Comparison of ENCODE assay signal across 8 mouse cellular contexts in genomic region chr9:108003531-108003890, GRCm38 (mm10). TPM values are rescaled to one million over a fixed set of nuclear protein-coding genes. Genes with fewer than 3 reads are reported as not detected.
DNase-seq lines count a peak whose midpoint lies in the region; ATAC-seq and TF ChIP-seq lines count a peak whose summit lies in the region.

No protein-coding gene starts in this region.

- H3K9me3 ChIP-seq in forebrain, embryonic 16.5 days (ENCODE audit: control insufficient read depth, low read length): no peaks in the 10 kb centered on the region
- no peaks in the 10 kb centered on the region for H3K9me3 ChIP-seq in limb, embryonic 14.5 days (ENCODE audit: control insufficient read depth, low read length)

- H3K4me1 ChIP-seq in lung, adult 2 months (ENCODE audit: control insufficient read depth, insufficient read depth, low read length): peaks cover 12% of the 10 kb centered on the region
- H3K4me1 ChIP-seq in forebrain, embryonic 16.5 days (replicated peaks; ENCODE audit: control insufficient read depth, insufficient read depth, low read length): peaks cover 25% of the 10 kb centered on the region
- peaks cover 14% of the 10 kb centered on the region for H3K4me1 ChIP-seq in limb, embryonic 14.5 days (ENCODE audit: control insufficient read depth, insufficient read depth, low read length)
- H3K4me1 ChIP-seq in olfactory bulb, adult 2 months (ENCODE audit: control insufficient read depth, insufficient read depth, low read length): peaks cover 5% of the 10 kb centered on the region; the same call in 1 of the 2 replicates

- peak overlapping the region; percentile 98 for H3K9ac ChIP-seq in forebrain, embryonic 16.5 days (replicated peaks; ENCODE audit: low read depth, low read length)
- H3K9ac ChIP-seq in limb, embryonic 14.5 days (ENCODE audit: low read depth, low read length, severe bottlenecking): peak overlapping the region; percentile 93

- H3K27me3 ChIP-seq in forebrain, embryonic 16.5 days (replicated peaks; ENCODE audit: control insufficient read depth, insufficient read depth, low read length): no peaks in the 10 kb centered on the region; the same call in 1 of the 2 replicates
- H3K27me3 ChIP-seq in limb, embryonic 14.5 days (ENCODE audit: control insufficient read depth, insufficient read depth, low read length): no peaks in the 10 kb centered on the region

- H3K4me2 ChIP-seq in forebrain, embryonic 16.5 days (ENCODE audit: low read length): peak overlapping the region; percentile 88
- peak overlapping the region; percentile 79 for H3K4me2 ChIP-seq in limb, embryonic 14.5 days (replicated peaks; ENCODE audit: low read depth, low read length, severe bottlenecking)

- ATAC-seq in forebrain, embryonic 16.5 days: no peak
- no peak for ATAC-seq in limb, embryonic 14.5 days (ENCODE audit: low FRiP score, low read depth)
- ATAC-seq in activated CD4-positive, CD25-positive, alpha-beta regulatory T cell, adult 4 months: no peak
- no peak for ATAC-seq in monocyte, adult 5-6 weeks (replicated peaks; ENCODE audit: insufficient number of reproducible peaks, low FRiP score, low TSS enrichment, poor library complexity, severe bottlenecking)

- DNase-seq in lung, adult 2 months: peak; percentile 34
- DNase-seq in lung, postnatal 14 days: no peak
- peak; percentile 35 for DNase-seq in brain, adult 2 months (ENCODE audit: low read depth, low spot score)
- DNase-seq in limb, embryonic 14.5 days (ENCODE audit: low spot score): no peak

- no peaks in the 10 kb centered on the region for H3K36me3 ChIP-seq in forebrain, embryonic 16.5 days (ENCODE audit: control insufficient read depth, insufficient read depth)
- H3K36me3 ChIP-seq in limb, embryonic 14.5 days (ENCODE audit: control insufficient read depth, insufficient read depth, low read length): no peaks in the 10 kb centered on the region

- H3K4me3 ChIP-seq in lung, adult 2 months (replicated peaks; ENCODE audit: extremely low read depth, low read depth, low read length): peak overlapping the region; percentile 90
- peak overlapping the region; percentile 88 for H3K4me3 ChIP-seq in forebrain, embryonic 16.5 days (replicated peaks; ENCODE audit: low read length)
- H3K4me3 ChIP-seq in limb, embryonic 14.5 days (replicated peaks; ENCODE audit: low read length): peak overlapping the region; percentile 93
- H3K4me3 ChIP-seq in olfactory bulb, adult 2 months (ENCODE audit: insufficient read depth, low read depth, low read length): peak overlapping the region; percentile 74

- no peak for TF ChIP-seq POLR2A in lung, adult 2 months (IDR thresholded peaks at IDR 0.05; ENCODE audit: borderline replicate concordance, extremely low read depth, low read depth, low read length)
- no peak for TF ChIP-seq POLR2A in limb, embryonic 14.5 days (IDR thresholded peaks at IDR 0.05; ENCODE audit: borderline replicate concordance, extremely low read depth, insufficient read depth, insufficient read length)
- no peak for TF ChIP-seq POLR2A in olfactory bulb, adult 2 months (IDR thresholded peaks at IDR 0.05; ENCODE audit: insufficient read depth, low read depth, low read length)

- WGBS in lung, adult 2 months: 15% methylated on average over 8 of the region's 8 CpGs
- WGBS in forebrain, embryonic 16.5 days: 10% methylated on average over 8 of the region's 8 CpGs
- 8% methylated on average over 8 of the region's 8 CpGs for WGBS in limb, embryonic 14.5 days
- WGBS in olfactory bulb, adult 2 months: 4% methylated on average over 8 of the region's 8 CpGs

- H3K27ac ChIP-seq in forebrain, embryonic 16.5 days (ENCODE audit: low read length): peak overlapping the region; percentile 94
- peak overlapping the region; percentile 90; the same call in 1 of the 2 replicates for H3K27ac ChIP-seq in limb, embryonic 14.5 days (replicated peaks; ENCODE audit: low read depth, low read length)
- peak overlapping the region; percentile 82 for H3K27ac ChIP-seq in olfactory bulb, adult 2 months (ENCODE audit: insufficient read depth, low read depth, low read length)

- no peak for TF ChIP-seq CTCF in lung, adult 2 months (IDR thresholded peaks at IDR 0.05; ENCODE audit: insufficient read depth, low read length)
- TF ChIP-seq CTCF in olfactory bulb, adult 2 months (IDR thresholded peaks at IDR 0.05; ENCODE audit: insufficient read depth, low read depth, low read length): no peak

RNA-seq across cellular contexts. Expression of gene Ip6k1, which starts 1.2 kb away (rescaled TPM):
- polyA plus RNA-seq in lung, adult 2 months (2012; rRNA removed): 116 and 132 TPM in 2 replicates
- polyA plus RNA-seq in forebrain, embryonic 16.5 days (2015; fragmentation: Nextera tagmentation; extraction: Ambion mirVana): 110 and 116 TPM in 2 replicates
- 83.3 and 105 TPM in 2 replicates for polyA plus RNA-seq in limb, embryonic 14.5 days (2012; rRNA removed)
- polyA plus RNA-seq in limb, embryonic 14.5 days (2014; fragmentation: Nextera tagmentation; extraction: Ambion mirVana): 34.6 and 40.4 TPM in 2 replicates
- 406 TPM in 1 of 2 replicates, not detected in the other for polyA plus RNA-seq in olfactory bulb, adult 2 months (2012; ENCODE audit: insufficient read depth, insufficient read length, low replicate concordance, missing spikeins)
- polyA plus RNA-seq in activated CD4-positive, CD25-positive, alpha-beta regulatory T cell, adult 4 months (2017; shearing (Covaris generic)): 10 to 100 TPM; 36.7 to 47.6 TPM
- total RNA-seq in monocyte, adult 5-6 weeks (2017): 47.0 to 167 TPM (median 102 TPM) in 3 replicates

RNA-seq across cellular contexts. Expression of gene Gm20662, which starts 7.4 kb away (rescaled TPM):
- 6.3 and 11.5 TPM in 2 replicates for polyA plus RNA-seq in lung, adult 2 months (2012; rRNA removed)
- 0.67 and 1.4 TPM in 2 replicates for polyA plus RNA-seq in forebrain, embryonic 16.5 days (2015; fragmentation: Nextera tagmentation; extraction: Ambion mirVana)
- 6.8 and 12.4 TPM in 2 replicates for polyA plus RNA-seq in limb, embryonic 14.5 days (2012; rRNA removed)
- polyA plus RNA-seq in limb, embryonic 14.5 days (2014; fragmentation: Nextera tagmentation; extraction: Ambion mirVana): 0.66 and 0.76 TPM in 2 replicates
- polyA plus RNA-seq in olfactory bulb, adult 2 months (2012; ENCODE audit: insufficient read depth, insufficient read length, low replicate concordance, missing spikeins): not detected in 2 replicates
- not detected for polyA plus RNA-seq in activated CD4-positive, CD25-positive, alpha-beta regulatory T cell, adult 4 months (2017; shearing (Covaris generic))
- total RNA-seq in monocyte, adult 5-6 weeks (2017): 1.5 to 2.6 TPM in 2 of 3 replicates, not detected in the other

RNA-seq across cellular contexts. Expression of gene Cdhr4, which starts 11.2 kb away (rescaled TPM):
- 72.3 and 89.2 TPM in 2 replicates for polyA plus RNA-seq in lung, adult 2 months (2012; rRNA removed)
- 1.2 TPM in 2 replicates for polyA plus RNA-seq in forebrain, embryonic 16.5 days (2015; fragmentation: Nextera tagmentation; extraction: Ambion mirVana)
- 63.3 and 98.3 TPM in 2 replicates for polyA plus RNA-seq in limb, embryonic 14.5 days (2012; rRNA removed)
- 13.0 and 20.6 TPM in 2 replicates for polyA plus RNA-seq in limb, embryonic 14.5 days (2014; fragmentation: Nextera tagmentation; extraction: Ambion mirVana)
- not detected in 2 replicates for polyA plus RNA-seq in olfactory bulb, adult 2 months (2012; ENCODE audit: insufficient read depth, insufficient read length, low replicate concordance, missing spikeins)
- polyA plus RNA-seq in activated CD4-positive, CD25-positive, alpha-beta regulatory T cell, adult 4 months (2017; shearing (Covaris generic)): 1 to 10 TPM in 1 of 2 experiments, under 1 TPM in 1; 0.93 to 2.5 TPM
- total RNA-seq in monocyte, adult 5-6 weeks (2017): 2.8 TPM in 1 of 3 replicates, not detected in the others

RNA-seq across cellular contexts. Expression of gene Inka1, which starts 17.8 kb away (rescaled TPM):
- polyA plus RNA-seq in lung, adult 2 months (2012; rRNA removed): 23.1 and 26.6 TPM in 2 replicates
- 12.8 and 14.2 TPM in 2 replicates for polyA plus RNA-seq in forebrain, embryonic 16.5 days (2015; fragmentation: Nextera tagmentation; extraction: Ambion mirVana)
- 79.6 and 84.6 TPM in 2 replicates for polyA plus RNA-seq in limb, embryonic 14.5 days (2012; rRNA removed)
- polyA plus RNA-seq in limb, embryonic 14.5 days (2014; fragmentation: Nextera tagmentation; extraction: Ambion mirVana): 112 and 118 TPM in 2 replicates
- polyA plus RNA-seq in olfactory bulb, adult 2 months (2012; ENCODE audit: insufficient read depth, insufficient read length, low replicate concordance, missing spikeins): not detected in 2 replicates
- polyA plus RNA-seq in activated CD4-positive, CD25-positive, alpha-beta regulatory T cell, adult 4 months (2017; shearing (Covaris generic)): under 1 TPM; 0.33 to 0.51 TPM
- total RNA-seq in monocyte, adult 5-6 weeks (2017): 3.7 to 14.4 TPM (median 10.5 TPM) in 3 replicates

RNA-seq across cellular contexts. Expression of gene Gm20661, which starts 20.7 kb away (rescaled TPM):
- 3.3 and 5.5 TPM in 2 replicates for polyA plus RNA-seq in lung, adult 2 months (2012; rRNA removed)
- 0.65 and 0.92 TPM in 2 replicates for polyA plus RNA-seq in forebrain, embryonic 16.5 days (2015; fragmentation: Nextera tagmentation; extraction: Ambion mirVana)
- 16.7 and 19.6 TPM in 2 replicates for polyA plus RNA-seq in limb, embryonic 14.5 days (2012; rRNA removed)
- 7.9 and 8.2 TPM in 2 replicates for polyA plus RNA-seq in limb, embryonic 14.5 days (2014; fragmentation: Nextera tagmentation; extraction: Ambion mirVana)
- polyA plus RNA-seq in olfactory bulb, adult 2 months (2012; ENCODE audit: insufficient read depth, insufficient read length, low replicate concordance, missing spikeins): not detected in 2 replicates
- polyA plus RNA-seq in activated CD4-positive, CD25-positive, alpha-beta regulatory T cell, adult 4 months (2017; shearing (Covaris generic)): not detected
- not detected in 3 replicates for total RNA-seq in monocyte, adult 5-6 weeks (2017)

Comparison
In these comparisons a context has a peak if more than half of its experiments do, and no peak if none do; other contexts are left out.
1. DNase-seq: peak in lung, adult 2 months (single experiment) and brain, adult 2 months (single experiment); none in lung, postnatal 14 days (single experiment) and limb, embryonic 14.5 days (single experiment).
2. Peak in every context shown above with its lines, with median percentiles within 50 percentile points of each other: H3K4me3 ChIP-seq and H3K27ac ChIP-seq.